Mouse (Mus musculus): ENCODE measurements around the gene Lrpprc.

DNA sequence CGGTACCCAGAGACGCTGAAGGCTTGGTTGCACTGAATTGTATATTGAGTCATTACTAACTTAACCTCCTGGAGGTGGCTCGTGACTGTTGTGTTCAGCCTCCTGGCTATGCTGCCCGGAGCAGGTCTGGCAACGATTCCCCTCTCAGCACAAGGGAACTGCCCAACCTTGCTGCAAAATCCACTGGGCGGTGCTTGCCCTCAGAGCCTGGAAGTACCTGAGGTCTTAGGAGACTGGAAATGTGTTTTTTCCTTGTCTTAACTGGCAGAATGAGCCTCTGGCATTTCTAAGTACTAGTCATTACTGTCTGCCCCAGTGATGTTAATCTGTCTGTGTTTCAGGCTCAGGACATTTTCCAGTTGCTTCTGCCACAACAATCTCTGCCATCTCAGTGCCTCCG lies 24.3 kb upstream of the Lrpprc start:
- TF ChIP-seq CTCF (IDR thresholded peaks at IDR 0.05; ENCODE audit: low read depth) (no peak), EP300 (IDR thresholded peaks at IDR 0.05; ENCODE audit: low read depth) (no peak)
